Mouse (Mus musculus): ENCODE measurements around the gene Dnajc7. TPM values are rescaled to one million over a fixed set of nuclear protein-coding genes. Genes with fewer than 3 reads are reported as not detected.
A peak's percentile ranks its signal among the peaks of the same experiment; 100 is the strongest.
"Not testable (repeated sequence)": the region's sequence is repeated elsewhere in the genome, so short reads cannot be mapped to it uniquely, and the experiment has no call there.

Gene Dnajc7
- polyA plus RNA-seq, 1 experiment from 2014 or later: 277 TPM

- peak overlapping the region; percentile 60; the same call in 1 of the 2 replicates for H3K9ac ChIP-seq
Observed at GRCm38 (mm10) chr11:100628862-100629352, 8.9 kb upstream of the Dnajc7 start.

GRCm38 (mm10) chr11:100628056-100628455 is 8.1 kb upstream of the Dnajc7 start:
- Histone ChIP-seq H3K4me2 (no peak overlapping the region), H3K4me3 (no peak overlapping the region), H3K27me3 (peaks cover 5% of the 10 kb centered on the region; the same call in 1 of the 2 replicates), H3K9me3 (no peaks in the 10 kb centered on the region), H3K36me3 (peaks cover 38% of the 10 kb centered on the region), H3K9ac (0 out of 2 replicates have a peak overlapping the region, but pooled peaks have one; percentile 60), H3K4me1 (peaks cover 22% of the 10 kb centered on the region), H3K27ac (no peak overlapping the region)
- ATAC-seq (ENCODE audit: insufficient number of reproducible peaks, insufficient read depth, low FRiP score, low TSS enrichment, low read depth): no peak
- WGBS: 86% methylated on average over 5 of the region's 5 CpGs

More at GRCm38 (mm10) chr11:100628862-100629352, 8.9 kb upstream of the Dnajc7 start:
- ATAC-seq (ENCODE audit: insufficient number of reproducible peaks, insufficient read depth, low FRiP score, low TSS enrichment, low read depth): no peak
- 57% methylated on average over 13 of the region's 13 CpGs for WGBS
- Histone ChIP-seq H3K4me2 (no peak overlapping the region), H3K36me3 (peaks cover 37% of the 10 kb centered on the region), H3K4me1 (peaks cover 18% of the 10 kb centered on the region), H3K4me3 (no peak overlapping the region), H3K9me3 (no peaks in the 10 kb centered on the region), H3K27me3 (peaks cover 5% of the 10 kb centered on the region; the same call in 1 of the 2 replicates), H3K27ac (no peak overlapping the region)

GRCm38 (mm10) chr11:100626701-100627195 is 6.8 kb upstream of the Dnajc7 start:
- peaks cover 22% of the 10 kb centered on the region for H3K4me1 ChIP-seq
- WGBS: 22% methylated on average over 9 of the region's 9 CpGs
- H3K4me3 ChIP-seq: no peak overlapping the region
- H3K27me3 ChIP-seq: peaks cover 5% of the 10 kb centered on the region; the same call in 1 of the 2 replicates
- no peak overlapping the region for H3K27ac ChIP-seq
- ATAC-seq (ENCODE audit: insufficient number of reproducible peaks, insufficient read depth, low FRiP score, low TSS enrichment, low read depth): 0 out of 2 replicates have a peak, but pooled peaks have one; percentile 43
- no peaks in the 10 kb centered on the region for H3K9me3 ChIP-seq
- H3K4me2 ChIP-seq: no peak overlapping the region
- no peak overlapping the region for H3K9ac ChIP-seq
- H3K36me3 ChIP-seq: peaks cover 38% of the 10 kb centered on the region

- Histone ChIP-seq H3K4me2 (no peak overlapping the region), H3K27ac (no peak overlapping the region), H3K4me3 (no peak overlapping the region), H3K9me3 (no peaks in the 10 kb centered on the region), H3K27me3 (peaks cover 5% of the 10 kb centered on the region; the same call in 1 of the 2 replicates), H3K4me1 (peaks cover 22% of the 10 kb centered on the region), H3K36me3 (peaks cover 38% of the 10 kb centered on the region), H3K9ac (no peak overlapping the region)
- WGBS: 92% methylated on average over 23 of the region's 23 CpGs
- ATAC-seq (ENCODE audit: insufficient number of reproducible peaks, insufficient read depth, low FRiP score, low TSS enrichment, low read depth): no peak
Observed at GRCm38 (mm10) chr11:100625754-100626700, 6.1 kb upstream of the Dnajc7 start.

GRCm38 (mm10) chr11:100623867-100624266 is 3.9 kb upstream of the Dnajc7 start:
- Histone ChIP-seq H3K4me3 (peak overlapping the region; percentile 68), H3K9me3 (no peaks in the 10 kb centered on the region), H3K4me2 (peak overlapping the region; percentile 65), H3K4me1 (peaks cover 23% of the 10 kb centered on the region), H3K27me3 (no peaks in the 10 kb centered on the region), H3K36me3 (peaks cover 38% of the 10 kb centered on the region), H3K27ac (peak overlapping the region; percentile 55; the same call in 1 of the 2 replicates), H3K9ac (no peak overlapping the region)
- 53% methylated on average over 5 of the region's 5 CpGs for WGBS
- ATAC-seq (ENCODE audit: insufficient number of reproducible peaks, insufficient read depth, low FRiP score, low TSS enrichment, low read depth): no peak

GRCm38 (mm10) chr11:100622714-100623113 is 2.7 kb upstream of the Dnajc7 start:
- peak; percentile 66 for ATAC-seq (ENCODE audit: insufficient number of reproducible peaks, insufficient read depth, low FRiP score, low TSS enrichment, low read depth)
- under 1% methylated on average over 24 of the region's 24 CpGs for WGBS

GRCm38 (mm10) chr11:100619485-100619975 is 438 bp downstream of the Dnajc7 start:
- no peaks in the 10 kb centered on the region for H3K9me3 ChIP-seq
- H3K27me3 ChIP-seq: no peaks in the 10 kb centered on the region

More at GRCm38 (mm10) chr11:100622714-100623113, 2.7 kb upstream of the Dnajc7 start:
- peak overlapping the region; percentile 68 for H3K4me3 ChIP-seq
- peaks cover 38% of the 10 kb centered on the region for H3K36me3 ChIP-seq
- no peaks in the 10 kb centered on the region for H3K9me3 ChIP-seq
- H3K4me1 ChIP-seq: peaks cover 29% of the 10 kb centered on the region
- H3K4me2 ChIP-seq: peak overlapping the region; percentile 65
- peak overlapping the region; percentile 91 for H3K27ac ChIP-seq
- peak overlapping the region; percentile 88 for H3K9ac ChIP-seq
- no peaks in the 10 kb centered on the region for H3K27me3 ChIP-seq

GRCm38 (mm10) chr11:100618761-100619484 is 1.0 kb downstream of the Dnajc7 start, which contains the start of gene Nkiras2:
Nkiras2 (plus strand) TSS chr11:100619244.
- H3K9ac ChIP-seq: peak within 1 kb of the TSS; percentile 94
- ATAC-seq (ENCODE audit: insufficient number of reproducible peaks, insufficient read depth, low FRiP score, low TSS enrichment, low read depth): peak; percentile 65
- H3K9me3 ChIP-seq: no peaks in the 10 kb centered on the region
- H3K4me1 ChIP-seq: peaks cover 23% of the 10 kb centered on the region
- peaks cover 6% of the 10 kb centered on the region; the same call in 1 of the 2 replicates for H3K36me3 ChIP-seq
- under 1% methylated on average over 36 of the region's 36 CpGs for WGBS
- H3K27me3 ChIP-seq: no peaks in the 10 kb centered on the region
- peak within 1 kb of the TSS; percentile 86 for H3K4me2 ChIP-seq
- H3K4me3 ChIP-seq: peak within 1 kb of the TSS; percentile 95
- H3K27ac ChIP-seq: peak within 1 kb of the TSS; percentile 96

More at GRCm38 (mm10) chr11:100619485-100619975, 438 bp downstream of the Dnajc7 start:
- peaks cover 28% of the 10 kb centered on the region for H3K4me1 ChIP-seq
- peak overlapping the region; percentile 94 for H3K9ac ChIP-seq
- WGBS: under 1% methylated on average over 40 of the region's 40 CpGs
- H3K36me3 ChIP-seq: peaks cover 12% of the 10 kb centered on the region
- H3K27ac ChIP-seq: peak overlapping the region; percentile 96
- peak; percentile 96 for ATAC-seq (ENCODE audit: insufficient number of reproducible peaks, insufficient read depth, low FRiP score, low TSS enrichment, low read depth)
- H3K4me2 ChIP-seq: peak overlapping the region; percentile 86
- peak overlapping the region; percentile 95 for H3K4me3 ChIP-seq

GRCm38 (mm10) chr11:100617480-100617879 is 2.5 kb downstream of the Dnajc7 start:
- Histone ChIP-seq H3K27me3 (no peaks in the 10 kb centered on the region), H3K9me3 (no peaks in the 10 kb centered on the region), H3K27ac (no peak overlapping the region), H3K4me1 (peaks cover 19% of the 10 kb centered on the region), H3K4me3 (peak overlapping the region; percentile 95; the same call in 1 of the 2 replicates), H3K36me3 (peaks cover 5% of the 10 kb centered on the region; the same call in 1 of the 2 replicates), H3K9ac (no peak overlapping the region; the same call in 1 of the 2 replicates), H3K4me2 (peak overlapping the region; percentile 86)
- no peak for ATAC-seq (ENCODE audit: insufficient number of reproducible peaks, insufficient read depth, low FRiP score, low TSS enrichment, low read depth)
- WGBS: 89% methylated on average over 4 of the region's 4 CpGs

GRCm38 (mm10) chr11:100616836-100617235 is 3.1 kb downstream of the Dnajc7 start:
- 90% methylated on average over 7 of the region's 7 CpGs for WGBS
- H3K9ac ChIP-seq: not testable (repeated sequence)

More at GRCm38 (mm10) chr11:100616836-100617235, 3.1 kb downstream of the Dnajc7 start:
- H3K4me3 ChIP-seq; H3K27ac ChIP-seq; H3K4me2 ChIP-seq; H3K27me3 ChIP-seq; ATAC-seq (ENCODE audit: insufficient number of reproducible peaks, insufficient read depth, low FRiP score, low TSS enrichment, low read depth); H3K36me3 ChIP-seq; H3K9me3 ChIP-seq: not testable (repeated sequence)
- peaks cover 19% of the 10 kb centered on the region for H3K4me1 ChIP-seq

Measured in embryonic facial prominence, embryonic 13.5 days (tissue).